Mouse (Mus musculus): ENCODE data around the gene Fgr. TPM values are rescaled to one million over a fixed set of nuclear protein-coding genes. Genes with fewer than 3 reads are reported as not detected.

The Fgr gene
- total RNA-seq, 2 experiments from 2014 or later, result 2.5 to 3.4 TPM

GRCm38 (mm10) chr4:132958741-132959678 lies 14.9 kb upstream of the Fgr start:
- ATAC-seq (replicated peaks; ENCODE audit: poor library complexity), result 0 out of 2 replicates have a peak, but pooled peaks have one; percentile 23

- ATAC-seq (replicated peaks; ENCODE audit: poor library complexity), result no peak
Measured at GRCm38 (mm10) chr4:132959679-132960045, 14.2 kb upstream of the Fgr start.

- ATAC-seq (replicated peaks; ENCODE audit: poor library complexity), result no peak
Measured at GRCm38 (mm10) chr4:132960313-132960712, 13.6 kb upstream of the Fgr start.

GRCm38 (mm10) chr4:132960864-132961639 lies 12.8 kb upstream of the Fgr start:
- ATAC-seq (replicated peaks; ENCODE audit: poor library complexity), result peak; percentile 52

- ATAC-seq (replicated peaks; ENCODE audit: poor library complexity), result no peak
Measured at GRCm38 (mm10) chr4:132961866-132962265, 12.0 kb upstream of the Fgr start.

GRCm38 (mm10) chr4:132962628-132963027 lies 11.3 kb upstream of the Fgr start:
- ATAC-seq (replicated peaks; ENCODE audit: poor library complexity), result 0 out of 2 replicates have a peak, but pooled peaks have one; percentile 11

GRCm38 (mm10) chr4:132963436-132963835 lies 10.5 kb upstream of the Fgr start:
- ATAC-seq (replicated peaks; ENCODE audit: poor library complexity), result no peak

GRCm38 (mm10) chr4:132964064-132964463 lies 9.8 kb upstream of the Fgr start:
- ATAC-seq (replicated peaks; ENCODE audit: poor library complexity), result no peak

GRCm38 (mm10) chr4:132964473-132964872 lies 9.4 kb upstream of the Fgr start:
- no peak for ATAC-seq (replicated peaks; ENCODE audit: poor library complexity)

GRCm38 (mm10) chr4:132968105-132968938 lies 5.6 kb upstream of the Fgr start:
- no peak for ATAC-seq (replicated peaks; ENCODE audit: poor library complexity)

- no peak for ATAC-seq (replicated peaks; ENCODE audit: poor library complexity)
Measured at GRCm38 (mm10) chr4:132971601-132972000, 2.3 kb upstream of the Fgr start.

GRCm38 (mm10) chr4:132972101-132972500 lies 1.8 kb upstream of the Fgr start:
- no peak for ATAC-seq (replicated peaks; ENCODE audit: poor library complexity)

- ATAC-seq (replicated peaks; ENCODE audit: poor library complexity), result no peak
Measured at GRCm38 (mm10) chr4:132972556-132972955, 1.3 kb upstream of the Fgr start.

GRCm38 (mm10) chr4:132973186-132973585 lies 709 bp upstream of the Fgr start:
- no peak for ATAC-seq (replicated peaks; ENCODE audit: poor library complexity)

GRCm38 (mm10) chr4:132974904-132975303 lies 1.0 kb downstream of the Fgr start:
- ATAC-seq (replicated peaks; ENCODE audit: poor library complexity), result no peak

- no peak for ATAC-seq (replicated peaks; ENCODE audit: poor library complexity)
Measured at GRCm38 (mm10) chr4:132975791-132976190, 1.9 kb downstream of the Fgr start.

GRCm38 (mm10) chr4:132976729-132977128 lies 2.8 kb downstream of the Fgr start:
- peak; percentile 67 for ATAC-seq (replicated peaks; ENCODE audit: poor library complexity)

GRCm38 (mm10) chr4:132977597-132977996 lies 3.7 kb downstream of the Fgr start:
- no peak for ATAC-seq (replicated peaks; ENCODE audit: poor library complexity)

- no peak for ATAC-seq (replicated peaks; ENCODE audit: poor library complexity)
Measured at GRCm38 (mm10) chr4:132979186-132979585, 5.3 kb downstream of the Fgr start.

- no peak for ATAC-seq (replicated peaks; ENCODE audit: poor library complexity)
Measured at GRCm38 (mm10) chr4:132981621-132982020, 7.7 kb downstream of the Fgr start.

- ATAC-seq (replicated peaks; ENCODE audit: poor library complexity), result peak; percentile 90
Measured at GRCm38 (mm10) chr4:132982999-132983398, 9.1 kb downstream of the Fgr start.

Data from megakaryocyte progenitor cell, adult 5-6 weeks (primary cell).